Mouse (Mus musculus) G1E (cell line): ENCODE measurements at regions not wholly inside any gene's neighbourhood (a gene's known extent, or its start where the extent isn't known, plus 50 kb on each side); places are given as distances from the start of the nearest gene placed in this dataset.

Experiments
- CTCF ChIP-seq: IDR thresholded peaks from 2 replicates; pipeline ENCODE4 v1.5.1; 2012; ENCODE audit warnings: low read depth, low read length, inconsistent platforms, mixed read lengths
- GATA1 ChIP-seq: IDR thresholded peaks from 2 replicates; pipeline ENCODE4 v1.6.1; 2012; ENCODE audit warnings: borderline replicate concordance, low read length, inconsistent platforms, mixed read lengths
- GATA2 ChIP-seq: IDR thresholded peaks from 2 replicates; pipeline ENCODE4 v1.6.1; 2012; ENCODE audit warnings: low read depth, low read length, inconsistent platforms, borderline replicate concordance
- POLR2AphosphoS5 ChIP-seq: IDR thresholded peaks from 2 replicates; pipeline ENCODE4 v1.6.1; 2012; ENCODE audit warnings: low read depth, low read length, inconsistent platforms; ENCODE audit not compliant: insufficient replicate concordance
- TAL1 ChIP-seq: conservative IDR thresholded peaks from 2 replicates; pipeline ENCODE4 v1.6.1; 2012; ENCODE audit warnings: low read depth, low read length, inconsistent platforms, mixed read lengths

DNA sequence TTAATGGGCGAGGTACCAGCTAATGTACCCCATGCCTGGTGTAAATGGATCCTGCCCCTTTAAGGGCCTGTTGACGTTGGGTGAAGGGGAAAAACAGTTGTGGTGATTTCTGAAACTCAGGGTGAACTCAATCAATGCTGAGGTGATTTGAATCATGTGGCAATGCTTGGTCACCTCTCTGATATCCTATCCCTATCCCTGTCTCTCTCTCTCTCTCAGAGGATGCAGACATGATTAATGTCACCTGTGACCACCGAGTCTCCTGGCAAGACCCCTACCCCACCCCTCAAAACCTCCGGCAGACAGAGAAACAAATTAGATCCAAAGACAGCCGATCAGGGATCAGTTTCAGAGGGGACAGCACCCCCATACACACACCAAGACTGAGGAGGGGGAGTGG lies 54.8 kb upstream of the Tbx3 start:
- TF ChIP-seq GATA1 = no peak
- TF ChIP-seq CTCF = no peak
- TF ChIP-seq GATA2 = no peak
- no peak for TF ChIP-seq TAL1
- TF ChIP-seq POLR2AphosphoS5 = no peak
